20 mouse cellular contexts compared by ENCODE assay signal in the genomic region with DNA sequence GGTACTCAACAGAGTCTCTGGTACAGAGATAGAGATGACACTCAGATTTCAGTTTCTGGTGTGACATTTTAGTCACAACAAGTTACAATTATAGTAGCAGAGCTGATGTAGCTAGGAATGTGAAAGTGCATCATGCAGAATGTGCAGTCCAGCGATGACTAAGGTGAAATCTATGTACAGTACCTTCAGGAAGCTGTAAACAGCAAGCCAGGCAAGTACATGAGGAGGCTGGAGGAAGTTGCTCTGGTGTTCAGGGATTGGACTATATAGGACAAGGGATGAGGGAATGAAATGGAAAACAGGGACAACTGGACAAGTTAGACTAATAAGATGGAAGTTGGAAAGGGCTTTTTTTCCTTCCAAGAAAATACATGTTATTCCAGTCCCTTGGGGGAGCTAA. TPM values are rescaled to one million over a fixed set of nuclear protein-coding genes. Genes with fewer than 3 reads are reported as not detected.
DNase-seq lines count a peak whose midpoint lies in the region; TF ChIP-seq lines count a peak whose summit lies in the region.
"Had no signal": no experiment of that assay in that cellular context is flagged by ENCODE, and none has a peak within 500 bp of the region (broad histone marks: within the 10 kb centered on the region; RNA-seq: fewer than 3 reads in every experiment).

No protein-coding gene starts in this region.

- no peak overlapping the region for H3K4me3 ChIP-seq in gastrocnemius, adult 2 months
- no peak overlapping the region for H3K4me3 ChIP-seq in kidney, adult 2 months (ENCODE audit: insufficient read depth, low read depth, low read length)
- H3K4me3 ChIP-seq in CH12.LX (replicated peaks in 1 of 3; ENCODE audit: low read depth in 2 of 3, low read length in 2 of 3, poor library complexity in 1 of 3): no peak overlapping the region
- H3K4me3 ChIP-seq: embryonic facial prominence, embryonic 12.5 days; forebrain, embryonic 15.5 days; hindbrain, embryonic 13.5 days had no signal

- no peak for TF ChIP-seq POLR2A in kidney, adult 2 months (IDR thresholded peaks at IDR 0.05; ENCODE audit: low read depth, low read length)
- TF ChIP-seq POLR2A in CH12.LX (IDR thresholded peaks at IDR 0.05; ENCODE audit: low read depth, low read length): no peak

- DNase-seq in gastrocnemius, adult 2 months: no peak
- no peak for DNase-seq in gastrocnemius, postnatal 25 days
- DNase-seq in kidney, adult 2 months: no peak
- DNase-seq in kidney, adult 8-10 months: no peak
- no peak for DNase-seq in CH12.LX (ENCODE audit: extremely low read depth)
- DNase-seq in skeletal muscle tissue, adult 2 months (ENCODE audit: low read depth, low spot score): peak; percentile 70
- no peak for DNase-seq in spleen, postnatal 36 days (ENCODE audit: low spot score in 2 of 2)
- DNase-seq in urinary bladder, postnatal 4 days (ENCODE audit: low spot score in 2 of 2): no peak
- DNase-seq: adrenal gland, adult 8-10 months; B cell, adult 2 months; cerebellum, adult 11-12 months; cerebellum, adult 9-10 months; cerebellum, postnatal 25 days; heart, postnatal 10 days; kidney, adult 9 months had no signal

- no peak for TF ChIP-seq RAD21 in CH12.LX (IDR thresholded peaks at IDR 0.05; ENCODE audit: low read depth, low read length)

- in situ Hi-C loops in CH12.LX (cut with MboI; ENCODE audit: low pct_ligation_motif_present, low pct_unique_long_range_greater_than_20kb, low sequenced_read_pairs): loop anchor here (5.0 kb wide), 1 partner anchor 36 kb away; the partner anchor contains the start of gene Chac1

- no peaks in the 10 kb centered on the region for H3K4me1 ChIP-seq in kidney, adult 2 months (ENCODE audit: control insufficient read depth, insufficient read depth, low read length)
- H3K4me1 ChIP-seq in CH12.LX (ENCODE audit: control insufficient read depth in 1 of 2, insufficient read depth in 2 of 2): peaks cover 0 to 7% of the 10 kb centered on the region in 2 experiments; a peak in 1 of 4 replicates
- H3K4me1 ChIP-seq: embryonic facial prominence, embryonic 12.5 days; forebrain, embryonic 15.5 days; hindbrain, embryonic 13.5 days had no signal

- H3K79me2 ChIP-seq in CH12.LX (replicated peaks; ENCODE audit: control insufficient read depth, extremely low read depth, insufficient read depth, poor library complexity, severe bottlenecking): no peaks in the 10 kb centered on the region

- intact Hi-C loops in gastrocnemius, adult 2 months (cut with DNase I): no loop called here

- H3K9me3 ChIP-seq in CH12.LX (replicated peaks; ENCODE audit: low read length): no peaks in the 10 kb centered on the region
- H3K9me3 ChIP-seq: embryonic facial prominence, embryonic 12.5 days; forebrain, embryonic 15.5 days; hindbrain, embryonic 13.5 days had no signal

- H3K9ac ChIP-seq in CH12.LX (ENCODE audit: insufficient read depth, low read depth): no peak overlapping the region
- H3K9ac ChIP-seq: embryonic facial prominence, embryonic 12.5 days; forebrain, embryonic 15.5 days; hindbrain, embryonic 13.5 days had no signal

- H3K4me2 ChIP-seq in CH12.LX (ENCODE audit: insufficient read depth, low read depth, poor library complexity, severe bottlenecking): no peak overlapping the region
- H3K4me2 ChIP-seq: embryonic facial prominence, embryonic 12.5 days; forebrain, embryonic 15.5 days; hindbrain, embryonic 13.5 days had no signal

- dilution Hi-C loops in CH12.LX (cut with MboI; ENCODE audit: extremely low pct_ligation_motif_present, extremely low pct_unique_long_range_greater_than_20kb, low sequenced_read_pairs): no loop called here

- H3K27me3 ChIP-seq in kidney, adult 2 months (replicated peaks; ENCODE audit: control insufficient read depth, insufficient read depth, low read length): no peaks in the 10 kb centered on the region
- no peaks in the 10 kb centered on the region for H3K27me3 ChIP-seq in CH12.LX (replicated peaks)
- H3K27me3 ChIP-seq: embryonic facial prominence, embryonic 12.5 days; forebrain, embryonic 15.5 days; hindbrain, embryonic 13.5 days had no signal

- H3K27ac ChIP-seq in gastrocnemius, adult 2 months: peak overlapping the region; percentile 81
- peak overlapping the region; percentile 8; the same call in 1 of the 2 replicates for H3K27ac ChIP-seq in kidney, adult 2 months (ENCODE audit: insufficient read depth, low read depth, low read length)
- no peak overlapping the region for H3K27ac ChIP-seq in CH12.LX (ENCODE audit: insufficient read depth, low read depth)
- H3K27ac ChIP-seq: embryonic facial prominence, embryonic 12.5 days; forebrain, embryonic 15.5 days; hindbrain, embryonic 13.5 days; hindbrain, postnatal 0 days had no signal

- no peak for TF ChIP-seq CTCF in gastrocnemius, adult 2 months (IDR thresholded peaks at IDR 0.05)
- no peak for TF ChIP-seq CTCF in kidney, adult 2 months (conservative IDR thresholded peaks at IDR 0.05; ENCODE audit: insufficient read depth, insufficient read length, low read depth, low read length)
- no peak for TF ChIP-seq CTCF in CH12.LX (conservative IDR thresholded peaks at IDR 0.05 in 1 of 2, IDR thresholded peaks at IDR 0.05 in 1 of 2; ENCODE audit: low read depth in 2 of 2, low read length in 2 of 2)

- WGBS in kidney, adult 2 months: 74% methylated on average over 1 of the region's 1 CpGs

- peaks cover 9% of the 10 kb centered on the region for H3K36me3 ChIP-seq in kidney, adult 2 months (ENCODE audit: control insufficient read depth, insufficient read depth, low read length)
- H3K36me3 ChIP-seq in CH12.LX (replicated peaks in 1 of 2; ENCODE audit: control insufficient read depth in 1 of 2, insufficient read depth in 1 of 2, low read length in 1 of 2): peaks cover 34 to 84% of the 10 kb centered on the region in 2 experiments

- 0 out of 2 replicates have a peak, but pooled peaks have one; percentile 16 for TF ChIP-seq EP300 in CH12.LX (IDR thresholded peaks at IDR 0.05; ENCODE audit: low read length)

TF ChIP-seq in CH12.LX, 34 proteins besides CTCF, POLR2A, EP300 and RAD21:
- TF ChIP-seq MEF2A (IDR thresholded peaks at IDR 0.05; ENCODE audit: borderline replicate concordance, low read depth, low read length) (peak; percentile 67; the same call in 1 of the 2 replicates), KAT2A (IDR thresholded peaks at IDR 0.05; ENCODE audit: insufficient replicate concordance, low read length) (no peak), IRF4 (IDR thresholded peaks at IDR 0.05; ENCODE audit: low read depth, low read length) (0 out of 2 replicates have a peak, but pooled peaks have one; percentile 27), ETS1 (conservative IDR thresholded peaks at IDR 0.05; ENCODE audit: low read depth, low read length) (no peak; the same call in 1 of the 2 replicates), MAFK (IDR thresholded peaks at IDR 0.05; ENCODE audit: insufficient replicate concordance, low read length) (0 out of 2 replicates have a peak, but pooled peaks have one; percentile 13), BHLHE40 (IDR thresholded peaks at IDR 0.05; ENCODE audit: low read depth, low read length) (peak; percentile 26; the same call in 1 of the 2 replicates)

RNA-seq across cellular contexts. Expression of gene Chac1, which starts 37.2 kb away (rescaled TPM):
- 10 to 100 TPM; 30.1 to 90.4 TPM for total RNA-seq in gastrocnemius, adult 2 months (2021)
- total RNA-seq in gastrocnemius, postnatal 25 days (2021): 10 to 100 TPM; 14.2 to 69.5 TPM
- polyA plus RNA-seq in kidney, adult 2 months (2012; rRNA removed): 2.0 and 2.2 TPM in 2 replicates
- total RNA-seq in CH12.LX (2012; rRNA removed) (47.5 and 95.6 TPM in 2 replicates), CH12.LX (2014; rRNA removed) (47.2 and 49.2 TPM in 2 replicates)
- polyA plus RNA-seq in CH12.LX (2012; ENCODE audit: insufficient read length, low read depth): 33.3 and 33.4 TPM in 2 replicates
- polyA plus RNA-seq: CD4-positive, CD25-positive, alpha-beta regulatory T cell, adult 4 months had no signal
